Mouse (Mus musculus): ENCODE data around the gene Isg15.

The Isg15 gene

GRCm38 (mm10) chr4:156200623-156201475 is at the start of gene Isg15:
TSS of gene Isg15 (minus strand) at chr4:156200818.
- in situ Hi-C loops (cut with MboI; ENCODE audit: unreplicated experiment in 2 of 2), result no loop called here

GRCm38 (mm10) chr4:156249567-156249966 is 48.9 kb upstream of the Isg15 start:
- in situ Hi-C loops (cut with MboI; ENCODE audit: unreplicated experiment in 2 of 2), result no loop called here

- in situ Hi-C loops (cut with MboI; ENCODE audit: unreplicated experiment in 2 of 2), result no loop called here
These were observed 36.2 kb upstream of the Isg15 start for GRCm38 (mm10) chr4:156236651-156237447.

- in situ Hi-C loops (cut with MboI; ENCODE audit: unreplicated experiment in 2 of 2), result no loop called here
These were observed 35.4 kb upstream of the Isg15 start, which contains the start of gene Noc2l for GRCm38 (mm10) chr4:156235808-156236533. TSS of gene Noc2l (plus strand) at chr4:156236010.

- in situ Hi-C loops (cut with MboI; ENCODE audit: unreplicated experiment in 2 of 2), result no loop called here
These were observed 34.7 kb upstream of the Isg15 start for GRCm38 (mm10) chr4:156235360-156235770.

- in situ Hi-C loops (cut with MboI; ENCODE audit: unreplicated experiment in 2 of 2), result no loop called here
These were observed 34.1 kb upstream of the Isg15 start, which contains the start of gene Plekhn1 for GRCm38 (mm10) chr4:156234701-156235213. TSS of gene Plekhn1 (minus strand) at chr4:156234857.

- in situ Hi-C loops (cut with MboI; ENCODE audit: unreplicated experiment in 2 of 2), result no loop called here
These were observed 33.4 kb upstream of the Isg15 start for GRCm38 (mm10) chr4:156234021-156234501.

GRCm38 (mm10) chr4:156228393-156229024 is 27.9 kb upstream of the Isg15 start:
- in situ Hi-C loops (cut with MboI; ENCODE audit: unreplicated experiment in 2 of 2), result no loop called here

GRCm38 (mm10) chr4:156227752-156228392 is 27.3 kb upstream of the Isg15 start:
- in situ Hi-C loops (cut with MboI; ENCODE audit: unreplicated experiment in 2 of 2), result no loop called here

- in situ Hi-C loops (cut with MboI; ENCODE audit: unreplicated experiment in 2 of 2), result no loop called here
These were observed 23.7 kb upstream of the Isg15 start for GRCm38 (mm10) chr4:156224276-156224675.

- in situ Hi-C loops (cut with MboI; ENCODE audit: unreplicated experiment in 2 of 2), result no loop called here
These were observed 19.3 kb upstream of the Isg15 start for GRCm38 (mm10) chr4:156219936-156220335.

- in situ Hi-C loops (cut with MboI; ENCODE audit: unreplicated experiment in 2 of 2), result no loop called here
These were observed 17.2 kb upstream of the Isg15 start for GRCm38 (mm10) chr4:156217838-156218237.

GRCm38 (mm10) chr4:156217022-156217669 is 16.5 kb upstream of the Isg15 start:
- in situ Hi-C loops (cut with MboI; ENCODE audit: unreplicated experiment in 2 of 2), result no loop called here

GRCm38 (mm10) chr4:156216196-156216595 is 15.6 kb upstream of the Isg15 start:
- in situ Hi-C loops (cut with MboI; ENCODE audit: unreplicated experiment in 2 of 2), result no loop called here

- in situ Hi-C loops (cut with MboI; ENCODE audit: unreplicated experiment in 2 of 2), result no loop called here
These were observed 15.0 kb upstream of the Isg15 start, which contains the start of gene Perm1 for GRCm38 (mm10) chr4:156215649-156216048. TSS of gene Perm1 (plus strand) at chr4:156215868.

GRCm38 (mm10) chr4:156213134-156213533 is 12.5 kb upstream of the Isg15 start:
- in situ Hi-C loops (cut with MboI; ENCODE audit: unreplicated experiment in 2 of 2), result no loop called here

GRCm38 (mm10) chr4:156209963-156210635 is 9.5 kb upstream of the Isg15 start:
- in situ Hi-C loops (cut with MboI; ENCODE audit: unreplicated experiment in 2 of 2), result no loop called here

GRCm38 (mm10) chr4:156208872-156209271 is 8.3 kb upstream of the Isg15 start:
- in situ Hi-C loops (cut with MboI; ENCODE audit: unreplicated experiment in 2 of 2), result no loop called here
